In the genomic region with DNA sequence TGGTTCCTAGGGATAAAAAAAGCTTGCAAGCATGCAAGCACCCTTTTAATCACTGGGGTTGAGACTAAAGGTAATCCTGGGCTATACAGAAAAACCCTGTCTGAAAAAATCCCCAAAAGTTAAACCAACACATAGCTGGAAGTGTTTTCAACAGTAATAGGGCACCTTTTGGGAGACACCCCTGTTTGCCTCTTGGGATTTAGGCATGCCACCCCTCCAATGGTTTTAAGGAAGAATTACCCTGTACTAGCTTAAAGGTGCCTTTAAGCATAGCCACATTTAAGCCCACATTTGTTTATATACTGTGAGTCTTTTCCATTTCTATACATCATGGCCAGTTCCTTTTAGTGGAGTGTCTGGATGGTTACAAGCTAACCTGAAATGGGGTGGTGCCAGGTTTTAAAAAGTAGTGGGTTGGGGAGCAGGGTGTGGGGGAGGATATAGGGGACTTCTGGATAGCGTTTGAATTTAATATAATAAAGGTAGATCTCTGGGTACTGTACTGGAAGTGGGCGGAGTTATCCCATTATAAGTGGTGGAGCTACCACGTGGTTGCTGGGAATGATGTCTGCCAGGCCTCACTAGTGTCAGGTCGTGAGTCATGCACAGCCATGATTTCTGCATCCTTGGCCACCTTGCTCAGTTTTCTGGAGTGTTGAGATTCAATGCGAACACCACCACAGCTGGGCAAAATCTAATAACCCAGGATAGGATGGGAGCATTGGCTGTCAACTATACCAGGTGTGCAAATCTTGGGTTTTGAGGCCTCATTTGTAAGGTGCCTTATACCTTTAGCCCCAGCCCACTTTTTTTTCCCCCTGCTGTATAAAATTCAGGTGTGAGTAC, we compare ENCODE assay signal across 18 mouse cellular contexts. TPM values are rescaled to one million over a fixed set of nuclear protein-coding genes. Genes with fewer than 3 reads are reported as not detected.
A peak's percentile ranks its signal among the peaks of the same experiment; 100 is the strongest.
DNase-seq lines count a peak whose midpoint lies in the region; ATAC-seq lines count a peak whose summit lies in the region.
"Had no signal": no experiment of that assay in that cellular context is flagged by ENCODE, and none has a peak within 500 bp of the region (broad histone marks: within the 10 kb centered on the region; RNA-seq: fewer than 3 reads in every experiment).

No protein-coding gene starts in this region.

- ATAC-seq in hindbrain, embryonic 13.5 days (ENCODE audit: low FRiP score) = peak; percentile 46; the same call in 1 of the 2 replicates
- ATAC-seq in midbrain, embryonic 15.5 days (replicated peaks) = peak; percentile 30; the same call in 1 of the 2 replicates
- ATAC-seq in midbrain, embryonic 14.5 days (ENCODE audit: low FRiP score, low TSS enrichment) = no peak

- peaks cover 36% of the 10 kb centered on the region for H3K27me3 ChIP-seq in hindbrain, embryonic 13.5 days
- H3K27me3 ChIP-seq in hindbrain, embryonic 10.5 days (ENCODE audit: insufficient read depth, poor library complexity, severe bottlenecking) = peaks cover 31% of the 10 kb centered on the region
- H3K27me3 ChIP-seq in midbrain, embryonic 15.5 days (replicated peaks) = peaks cover 13% of the 10 kb centered on the region; the same call in 1 of the 2 replicates
- H3K27me3 ChIP-seq in midbrain, embryonic 14.5 days (ENCODE audit: control insufficient read depth, insufficient read depth, low read length) = peaks cover 13% of the 10 kb centered on the region; the same call in 1 of the 2 replicates

- WGBS in hindbrain, embryonic 13.5 days = 53% methylated on average over 5 of the region's 5 CpGs
- 55% methylated on average over 5 of the region's 5 CpGs for WGBS in hindbrain, embryonic 10.5 days
- 56% methylated on average over 5 of the region's 5 CpGs for WGBS in midbrain, embryonic 15.5 days
- WGBS in midbrain, embryonic 14.5 days = 48% methylated on average over 5 of the region's 5 CpGs

- H3K36me3 ChIP-seq in hindbrain, embryonic 13.5 days = no peaks in the 10 kb centered on the region
- no peaks in the 10 kb centered on the region for H3K36me3 ChIP-seq in hindbrain, embryonic 10.5 days
- no peaks in the 10 kb centered on the region for H3K36me3 ChIP-seq in midbrain, embryonic 15.5 days (replicated peaks)
- no peaks in the 10 kb centered on the region for H3K36me3 ChIP-seq in midbrain, embryonic 14.5 days (ENCODE audit: control insufficient read depth, insufficient read depth, low read length)
- H3K36me3 ChIP-seq: heart, embryonic 12.5 days; midbrain, embryonic 10.5 days had no signal

- H3K4me3 ChIP-seq in hindbrain, embryonic 13.5 days = no peak overlapping the region
- H3K4me3 ChIP-seq in hindbrain, embryonic 10.5 days = no peak overlapping the region
- H3K4me3 ChIP-seq in midbrain, embryonic 15.5 days = no peak overlapping the region
- H3K4me3 ChIP-seq in midbrain, embryonic 14.5 days (replicated peaks; ENCODE audit: low read depth, low read length) = no peak overlapping the region
- H3K4me3 ChIP-seq: heart, embryonic 12.5 days; midbrain, embryonic 10.5 days; myocyte had no signal

- H3K27ac ChIP-seq in hindbrain, embryonic 13.5 days = no peak overlapping the region
- H3K27ac ChIP-seq in hindbrain, embryonic 10.5 days = no peak overlapping the region
- no peak overlapping the region for H3K27ac ChIP-seq in midbrain, embryonic 15.5 days
- H3K27ac ChIP-seq in midbrain, embryonic 14.5 days (replicated peaks; ENCODE audit: low read depth, low read length) = no peak overlapping the region
- H3K27ac ChIP-seq: midbrain, embryonic 10.5 days; stomach, postnatal 0 days had no signal

- H3K9me3 ChIP-seq in hindbrain, embryonic 13.5 days = no peaks in the 10 kb centered on the region
- H3K9me3 ChIP-seq in hindbrain, embryonic 10.5 days = no peaks in the 10 kb centered on the region
- H3K9me3 ChIP-seq in midbrain, embryonic 15.5 days = no peaks in the 10 kb centered on the region
- no peaks in the 10 kb centered on the region for H3K9me3 ChIP-seq in midbrain, embryonic 14.5 days (ENCODE audit: control insufficient read depth, low read length)
- H3K9me3 ChIP-seq: heart, embryonic 12.5 days had no signal

- no peak overlapping the region for H3K9ac ChIP-seq in hindbrain, embryonic 13.5 days
- H3K9ac ChIP-seq in midbrain, embryonic 15.5 days = no peak overlapping the region
- no peak overlapping the region for H3K9ac ChIP-seq in midbrain, embryonic 14.5 days (replicated peaks; ENCODE audit: low read length)
- H3K9ac ChIP-seq: forebrain, postnatal 0 days; heart, embryonic 12.5 days had no signal

- no peak for DNase-seq in hindbrain, embryonic 10.5 days (ENCODE audit: low spot score)
- DNase-seq in midbrain, embryonic 14.5 days = no peak
- peak; percentile 81 for DNase-seq in ES-CJ7 (ENCODE audit: low read depth, low spot score)
- peak; percentile 89 for DNase-seq in ZHBTc4 (ENCODE audit: low read depth, low spot score)
- DNase-seq in frontal cortex, postnatal 36 days (ENCODE audit: low spot score in 2 of 2) = no peak
- DNase-seq: gastrocnemius, postnatal 25 days; kidney, adult 11 months had no signal

- no peak overlapping the region for H3K4me2 ChIP-seq in hindbrain, embryonic 13.5 days
- no peak overlapping the region for H3K4me2 ChIP-seq in midbrain, embryonic 15.5 days
- H3K4me2 ChIP-seq in midbrain, embryonic 14.5 days (ENCODE audit: low read length) = no peak overlapping the region
- H3K4me2 ChIP-seq: heart, embryonic 12.5 days had no signal

- H3K4me1 ChIP-seq in hindbrain, embryonic 13.5 days (replicated peaks) = no peaks in the 10 kb centered on the region
- no peaks in the 10 kb centered on the region for H3K4me1 ChIP-seq in hindbrain, embryonic 10.5 days (replicated peaks)
- no peaks in the 10 kb centered on the region for H3K4me1 ChIP-seq in midbrain, embryonic 15.5 days
- H3K4me1 ChIP-seq in midbrain, embryonic 14.5 days (ENCODE audit: control insufficient read depth, insufficient read depth, low read length) = no peaks in the 10 kb centered on the region
- H3K4me1 ChIP-seq: heart, embryonic 12.5 days; midbrain, embryonic 10.5 days had no signal

RNA-seq across cellular contexts. Expression of gene Nlrp12, which starts 28.3 kb away (rescaled TPM):
- 0.05 TPM in 1 of 2 replicates, not detected in the other for polyA plus RNA-seq in hindbrain, embryonic 13.5 days (2015; fragmentation: Nextera tagmentation; extraction: Ambion mirVana)
- polyA plus RNA-seq in hindbrain, embryonic 10.5 days (2016; fragmentation: Nextera tagmentation; extraction: Ambion mirVana) = not detected in 2 replicates
- polyA plus RNA-seq in midbrain, embryonic 15.5 days (2015; fragmentation: Nextera tagmentation; extraction: Ambion mirVana) = 0.05 TPM in 2 replicates
- polyA plus RNA-seq in midbrain, embryonic 14.5 days (2014; fragmentation: Nextera tagmentation; extraction: Ambion mirVana) = not detected in 2 replicates
- polyA plus RNA-seq: heart, embryonic 12.5 days; limb, embryonic 11.5 days; midbrain, embryonic 10.5 days; myocyte; stomach, postnatal 0 days had no signal

RNA-seq across cellular contexts. Expression of gene AU018091, which starts 52.3 kb away (rescaled TPM):
- polyA plus RNA-seq in hindbrain, embryonic 13.5 days (2015; fragmentation: Nextera tagmentation; extraction: Ambion mirVana) = not detected in 2 replicates
- polyA plus RNA-seq in hindbrain, embryonic 10.5 days (2016; fragmentation: Nextera tagmentation; extraction: Ambion mirVana) = 0.30 and 0.35 TPM in 2 replicates
- not detected in 2 replicates for polyA plus RNA-seq in midbrain, embryonic 15.5 days (2015; fragmentation: Nextera tagmentation; extraction: Ambion mirVana)
- polyA plus RNA-seq in midbrain, embryonic 14.5 days (2014; fragmentation: Nextera tagmentation; extraction: Ambion mirVana) = not detected in 2 replicates
- polyA plus RNA-seq: forebrain, postnatal 0 days; liver, adult 2 months; liver, embryonic 16.5 days; small intestine, adult 2 months had no signal

Comparison
In these comparisons a context has a peak if more than half of its experiments do, and no peak if none do; other contexts are left out.
1. DNase-seq: peak in ES-CJ7 (single experiment) and ZHBTc4 (single experiment); none in hindbrain, embryonic 10.5 days (single experiment), midbrain, embryonic 14.5 days (single experiment) and frontal cortex, postnatal 36 days (0 of 2).